Mouse (Mus musculus) hindbrain, postnatal 0 days (tissue): ENCODE results near the gene C2cd4b. TPM values are rescaled to one million over a fixed set of nuclear protein-coding genes. Genes with fewer than 3 reads are reported as not detected.

Experiments
- ATAC-seq: fragments of 200-750 bp; cut with Nextera tagmentation; 2 replicates; pipeline ENCODE4 v1.8.0; 2017; ENCODE audit warnings: mild to moderate bottlenecking, moderate TSS enrichment, moderate library complexity
- DNase-seq: peaks from one replicate; pipeline ENCODE4 v3.0.0-alpha.2; 2015; ENCODE audit warnings: low spot score
- H3K27ac ChIP-seq: fragments of 300-500 bp; sonication (generic); 2 replicates; pipeline ENCODE4 v1.5.1; 2014; ENCODE audit warnings: mild to moderate bottlenecking
- H3K27me3 ChIP-seq: fragments of 300-500 bp; sonication (generic); 2 replicates; pipeline ENCODE4 v1.6.1; 2014; ENCODE audit warnings: low read length, mixed read lengths; ENCODE audit not compliant: insufficient read depth
- H3K36me3 ChIP-seq: fragments of 300-500 bp; sonication (generic); 2 replicates; pipeline ENCODE4 v1.6.1; 2014; ENCODE audit warnings: low read length, mixed read lengths; ENCODE audit not compliant: insufficient read depth
- H3K4me1 ChIP-seq: fragments of 300-500 bp; sonication (generic); 2 replicates; pipeline ENCODE4 v1.6.1; 2014; ENCODE audit warnings: antibody characterized with exemption, low read length, mixed read lengths; ENCODE audit not compliant: insufficient read depth
- H3K4me2 ChIP-seq: fragments of 300-500 bp; sonication (generic); 2 replicates; pipeline ENCODE4 v1.6.1; 2014; ENCODE audit warnings: low read depth, mild to moderate bottlenecking, low read length, moderate library complexity, mixed read lengths
- H3K4me3 ChIP-seq: fragments of 300-500 bp; sonication (generic); 2 replicates; pipeline ENCODE4 v1.5.1; 2014; ENCODE audit warnings: low read length
- H3K9ac ChIP-seq: fragments of 300-500 bp; sonication (generic); replicated peaks from 2 replicates; pipeline ENCODE4 v1.6.1; 2014; ENCODE audit warnings: mild to moderate bottlenecking, low read length, moderate library complexity, mixed read lengths
- H3K9me3 ChIP-seq: fragments of 300-500 bp; sonication (generic); 2 replicates; pipeline ENCODE4 v1.6.1; 2016; ENCODE audit warnings: low read length, mixed read lengths
- CTCF ChIP-seq: IDR thresholded peaks from 2 replicates; pipeline ENCODE4 v1.5.1; 2016; ENCODE audit warnings: antibody characterized with exemption, control low read depth, low read depth
- WGBS: fragments of 180-500 bp; shearing (Covaris S2); extraction: QIAGEN DNeasy Blood & Tissue Kit; methylation state at CpG from one replicate; pipeline ENCODE4 v1.1.7; 2014; 5-methylcytosine and 5-hydroxymethylcytosine counted together
- polyA plus RNA-seq: library from polyadenylated mRNA; unstranded; fragments of >200 nt; fragmentation: Nextera tagmentation; extraction: Ambion mirVana; gene quantifications from 2 replicates; pipeline ENCODE4 v1.2.1, GENCODE M21; 2015
- total RNA-seq: library from RNA; depleted of rRNA; stranded (reverse); fragments of >200 nt; gene quantifications from 2 replicates; pipeline ENCODE4 v1.2.3, GENCODE M21; 2014

The C2cd4b gene
- total and polyA plus RNA-seq, 2 experiments from 2014 or later: 2.1 to 4.0 TPM

DNA sequence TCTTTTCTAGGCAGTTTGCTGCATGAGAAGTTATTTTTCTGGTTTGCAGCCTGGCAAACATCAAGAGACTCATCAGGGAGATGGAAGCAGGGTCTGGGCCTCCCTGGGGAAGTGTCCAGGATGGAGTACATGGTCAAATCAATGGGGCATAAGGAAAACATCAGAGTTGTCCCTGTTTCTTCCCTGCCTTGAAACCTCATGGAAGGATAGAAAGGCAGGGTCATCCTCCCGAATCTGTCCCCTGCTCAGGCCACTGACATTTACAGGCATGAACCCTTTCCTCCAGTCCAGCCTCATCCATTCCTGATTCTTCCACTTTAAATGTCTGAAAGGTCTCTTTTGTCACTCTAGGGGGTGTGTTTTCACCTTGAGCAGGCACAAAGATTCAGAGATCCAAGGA is 10.2 kb downstream of the C2cd4b start:
- 81% methylated on average over 1 of the region's 1 CpGs for WGBS

DNA sequence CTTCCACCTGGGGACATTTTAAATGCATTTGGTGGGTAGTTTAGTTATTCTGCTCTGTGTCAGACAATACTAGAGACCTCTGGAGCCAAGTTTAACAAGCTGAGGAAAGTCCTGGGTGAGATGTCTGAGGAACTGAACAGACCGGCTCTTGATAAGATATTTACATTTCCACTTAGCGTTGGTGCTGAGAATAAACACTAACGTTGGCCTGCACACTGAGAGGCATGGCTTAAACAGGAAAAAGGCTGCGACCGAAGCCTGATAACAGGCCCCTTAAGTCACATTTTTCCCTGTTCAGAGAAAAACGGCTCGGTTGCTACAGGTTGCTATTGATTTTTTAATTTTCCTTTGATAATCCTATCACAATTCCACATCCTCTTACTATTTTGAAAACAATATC is 12.1 kb downstream of the C2cd4b start:
- Histone ChIP-seq H3K4me1 (no peaks in the 10 kb centered on the region), H3K9ac (no peak overlapping the region), H3K27me3 (no peaks in the 10 kb centered on the region), H3K9me3 (no peaks in the 10 kb centered on the region), H3K4me3 (no peak overlapping the region), H3K4me2 (no peak overlapping the region), H3K27ac (no peak overlapping the region), H3K36me3 (no peaks in the 10 kb centered on the region)
- TF ChIP-seq CTCF: no peak
- ATAC-seq (no peak), DNase-seq (no peak)
- WGBS: 79% methylated on average over 7 of the region's 7 CpGs

More for the DNA sequence above, 10.2 kb downstream of the C2cd4b start:
- Histone ChIP-seq H3K4me1 (no peaks in the 10 kb centered on the region), H3K27ac (no peak overlapping the region), H3K9ac (no peak overlapping the region), H3K4me2 (no peak overlapping the region), H3K36me3 (no peaks in the 10 kb centered on the region), H3K9me3 (no peaks in the 10 kb centered on the region), H3K4me3 (no peak overlapping the region), H3K27me3 (no peaks in the 10 kb centered on the region)
- ATAC-seq: no peak
- TF ChIP-seq CTCF: no peak
- DNase-seq: no peak

GRCm38 (mm10) chr9:67774201-67774600 is 15.0 kb downstream of the C2cd4b start:
- H3K4me3 ChIP-seq: no peak overlapping the region
- 74% methylated on average over 6 of the region's 6 CpGs for WGBS
- H3K9ac ChIP-seq: no peak overlapping the region
- TF ChIP-seq CTCF: no peak
- DNase-seq: no peak
- H3K36me3 ChIP-seq: no peaks in the 10 kb centered on the region
- H3K27ac ChIP-seq: no peak overlapping the region
- 0 out of 2 replicates have a peak, but pooled peaks cover 3% of the 10 kb centered on the region for H3K4me1 ChIP-seq
- ATAC-seq: no peak
- H3K4me2 ChIP-seq: no peak overlapping the region
- H3K27me3 ChIP-seq: no peaks in the 10 kb centered on the region
- H3K9me3 ChIP-seq: no peaks in the 10 kb centered on the region

- no peak for DNase-seq
These were observed 19.3 kb downstream of the C2cd4b start for GRCm38 (mm10) chr9:67778553-67778952.

DNA sequence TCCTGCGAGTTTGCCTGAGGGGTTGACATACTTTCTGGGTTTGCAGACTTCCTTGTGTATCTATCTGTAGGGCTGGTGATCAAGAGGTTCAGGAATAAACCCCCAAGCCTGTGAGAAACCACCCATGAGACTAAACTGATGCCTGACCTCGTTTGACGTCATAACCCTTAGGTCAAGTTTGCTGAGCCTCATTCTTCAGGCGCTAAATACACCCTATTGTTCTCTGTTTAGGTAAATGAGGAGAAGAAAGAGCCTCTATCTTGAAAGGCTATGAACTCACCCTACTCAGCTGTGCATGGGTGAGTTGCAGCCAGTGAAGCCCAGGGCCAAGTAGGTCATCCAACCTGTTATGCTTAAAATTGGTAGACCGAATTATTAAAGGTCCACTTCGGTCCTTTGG is 23.5 kb downstream of the C2cd4b start:
- no peaks in the 10 kb centered on the region for H3K9me3 ChIP-seq
- no peak overlapping the region for H3K4me3 ChIP-seq
- no peak for TF ChIP-seq CTCF
- no peak overlapping the region for H3K4me2 ChIP-seq
- H3K9ac ChIP-seq: no peak overlapping the region
- DNase-seq: no peak
- H3K36me3 ChIP-seq: no peaks in the 10 kb centered on the region
- ATAC-seq: no peak
- no peaks in the 10 kb centered on the region for H3K27me3 ChIP-seq
- 76% methylated on average over 6 of the region's 6 CpGs for WGBS
- no peak overlapping the region for H3K27ac ChIP-seq
- H3K4me1 ChIP-seq: 0 out of 2 replicates have a peak, but pooled peaks cover 3% of the 10 kb centered on the region

More at GRCm38 (mm10) chr9:67778553-67778952, 19.3 kb downstream of the C2cd4b start:
- Histone ChIP-seq H3K4me1 (0 out of 2 replicates have a peak, but pooled peaks cover 3% of the 10 kb centered on the region), H3K27me3 (no peaks in the 10 kb centered on the region), H3K9me3 (no peaks in the 10 kb centered on the region), H3K36me3 (no peaks in the 10 kb centered on the region), H3K4me2 (no peak overlapping the region), H3K27ac (no peak overlapping the region), H3K4me3 (no peak overlapping the region), H3K9ac (no peak overlapping the region)
- WGBS: 29% methylated on average over 8 of the region's 8 CpGs
- TF ChIP-seq CTCF: no peak
- no peak for ATAC-seq

DNA sequence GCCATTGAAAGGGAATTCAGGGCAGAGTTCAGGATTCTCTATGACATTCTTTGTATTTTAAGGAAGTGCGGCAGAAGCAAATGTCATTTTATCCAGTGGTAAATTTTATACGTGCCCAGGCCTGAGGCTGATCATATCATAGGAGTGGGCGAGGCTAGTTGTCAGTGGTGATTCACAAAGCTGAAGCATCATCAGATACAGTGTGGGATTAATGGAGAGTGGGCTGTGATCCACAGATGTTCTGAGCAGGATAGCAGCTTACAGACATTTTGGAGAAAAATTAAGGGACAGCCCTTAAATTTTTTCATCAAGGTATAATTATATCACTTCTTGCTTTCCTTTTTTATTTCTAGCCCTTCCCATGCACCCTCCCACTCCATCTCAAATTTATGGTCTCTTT is 24.2 kb downstream of the C2cd4b start:
- H3K36me3 ChIP-seq: no peaks in the 10 kb centered on the region
- H3K27me3 ChIP-seq: no peaks in the 10 kb centered on the region
- 0 out of 2 replicates have a peak, but pooled peaks cover 3% of the 10 kb centered on the region for H3K4me1 ChIP-seq
- no peak overlapping the region for H3K4me2 ChIP-seq
- ATAC-seq (no peak), DNase-seq (no peak)
- H3K4me3 ChIP-seq: no peak overlapping the region
- 91% methylated on average over 3 of the region's 3 CpGs for WGBS
- H3K27ac ChIP-seq: no peak overlapping the region
- no peaks in the 10 kb centered on the region for H3K9me3 ChIP-seq
- no peak overlapping the region for H3K9ac ChIP-seq
- no peak for TF ChIP-seq CTCF

GRCm38 (mm10) chr9:67783925-67784324 is 24.7 kb downstream of the C2cd4b start:
- H3K27me3 ChIP-seq: no peaks in the 10 kb centered on the region
- ATAC-seq: no peak
- no peak overlapping the region for H3K9ac ChIP-seq
- no peak overlapping the region for H3K4me2 ChIP-seq
- H3K27ac ChIP-seq: no peak overlapping the region
- DNase-seq: no peak
- peak; percentile 53 for TF ChIP-seq CTCF
- no peaks in the 10 kb centered on the region for H3K4me1 ChIP-seq
- no peaks in the 10 kb centered on the region for H3K9me3 ChIP-seq
- no peak overlapping the region for H3K4me3 ChIP-seq
- H3K36me3 ChIP-seq: no peaks in the 10 kb centered on the region
